Mouse (Mus musculus): ENCODE data around the gene Narf. TPM values are rescaled to one million over a fixed set of nuclear protein-coding genes. Genes with fewer than 3 reads are reported as not detected.

Gene Narf
- total and polyA plus RNA-seq, 2 experiments, result 39.5 to 44.3 TPM

DNA sequence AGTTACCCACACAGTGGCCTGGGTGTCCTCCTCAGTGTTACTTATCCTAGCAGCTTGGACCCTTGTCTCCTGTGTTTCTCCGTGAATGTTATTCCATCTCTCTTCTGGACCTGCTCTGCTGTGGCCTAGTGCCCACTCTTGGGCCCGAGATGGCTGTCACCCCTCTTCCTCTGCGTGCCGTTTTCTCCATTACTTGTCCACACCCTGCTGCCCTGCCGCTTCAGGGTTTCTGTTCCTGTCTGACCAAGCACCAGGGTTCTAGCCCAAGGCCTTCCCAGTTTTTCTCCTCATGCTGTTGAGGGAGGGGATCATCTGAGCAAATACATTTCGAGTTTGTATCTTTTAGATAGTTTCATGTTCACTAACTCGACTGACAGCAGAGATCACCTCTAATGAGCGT is 40.5 kb downstream of the Narf start:
- WGBS, result 86% methylated on average over 8 of the region's 8 CpGs
- TF ChIP-seq POLR2A (IDR thresholded peaks at IDR 0.05; ENCODE audit: extremely low read depth, insufficient read depth, low read length) (no peak), CTCF (IDR thresholded peaks at IDR 0.05; ENCODE audit: low read depth, low read length) (no peak)
- no peak overlapping the region for H3K4me3 ChIP-seq (ENCODE audit: insufficient read depth, low read depth, low read length)
- H3K79me2 ChIP-seq (ENCODE audit: control insufficient read depth, insufficient read depth, low read length), result peaks cover 37% of the 10 kb centered on the region
- H3K27me3 ChIP-seq (ENCODE audit: control insufficient read depth, insufficient read depth, low read length), result no peaks in the 10 kb centered on the region
- H3K4me1 ChIP-seq (ENCODE audit: control insufficient read depth, insufficient read depth, low read length), result peaks cover 7% of the 10 kb centered on the region; the same call in 1 of the 2 replicates
- H3K36me3 ChIP-seq (ENCODE audit: control insufficient read depth, insufficient read depth, low read length), result peaks cover 2% of the 10 kb centered on the region
- H3K9ac ChIP-seq (ENCODE audit: low read depth, low read length), result no peak overlapping the region
- no peak for DNase-seq (ENCODE audit: extremely low read depth, low read depth, low spot score)
- H3K27ac ChIP-seq (replicated peaks; ENCODE audit: insufficient read depth, low read depth, low read length), result no peak overlapping the region

DNA sequence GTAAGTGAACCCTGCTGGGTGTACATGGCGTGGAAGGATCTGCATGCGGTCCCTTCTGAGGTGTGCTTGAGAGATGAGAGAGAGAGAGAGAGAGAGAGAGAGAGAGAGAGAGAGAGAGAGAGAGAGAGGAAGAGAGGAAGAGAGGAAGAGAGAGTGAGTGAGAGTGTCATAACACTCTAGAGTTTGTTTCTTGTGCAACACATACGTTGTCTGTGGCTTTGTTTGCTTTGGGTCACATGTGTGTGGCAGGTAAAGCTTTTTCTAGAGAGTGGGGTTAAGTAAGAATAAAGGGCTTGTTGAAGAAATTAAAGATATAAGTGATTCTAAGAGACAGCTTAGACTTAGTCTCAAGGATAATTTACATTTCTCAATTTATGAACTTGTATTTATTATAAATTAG is 41.0 kb downstream of the Narf start:
- no peak overlapping the region for H3K4me3 ChIP-seq (ENCODE audit: insufficient read depth, low read depth, low read length)
- H3K9ac ChIP-seq (ENCODE audit: low read depth, low read length), result no peak overlapping the region
- H3K36me3 ChIP-seq (ENCODE audit: control insufficient read depth, insufficient read depth, low read length), result peaks cover 2% of the 10 kb centered on the region
- DNase-seq (ENCODE audit: extremely low read depth, low read depth, low spot score), result no peak
- H3K79me2 ChIP-seq (ENCODE audit: control insufficient read depth, insufficient read depth, low read length), result peaks cover 36% of the 10 kb centered on the region
- H3K4me1 ChIP-seq (ENCODE audit: control insufficient read depth, insufficient read depth, low read length), result peaks cover 11% of the 10 kb centered on the region; the same call in 1 of the 2 replicates
- no peaks in the 10 kb centered on the region for H3K27me3 ChIP-seq (ENCODE audit: control insufficient read depth, insufficient read depth, low read length)
- TF ChIP-seq CTCF (IDR thresholded peaks at IDR 0.05; ENCODE audit: low read depth, low read length), result no peak
- no peak for TF ChIP-seq POLR2A (IDR thresholded peaks at IDR 0.05; ENCODE audit: extremely low read depth, insufficient read depth, low read length)
- 67% methylated on average over 3 of the region's 3 CpGs for WGBS
- no peak overlapping the region for H3K27ac ChIP-seq (replicated peaks; ENCODE audit: insufficient read depth, low read depth, low read length)

DNA sequence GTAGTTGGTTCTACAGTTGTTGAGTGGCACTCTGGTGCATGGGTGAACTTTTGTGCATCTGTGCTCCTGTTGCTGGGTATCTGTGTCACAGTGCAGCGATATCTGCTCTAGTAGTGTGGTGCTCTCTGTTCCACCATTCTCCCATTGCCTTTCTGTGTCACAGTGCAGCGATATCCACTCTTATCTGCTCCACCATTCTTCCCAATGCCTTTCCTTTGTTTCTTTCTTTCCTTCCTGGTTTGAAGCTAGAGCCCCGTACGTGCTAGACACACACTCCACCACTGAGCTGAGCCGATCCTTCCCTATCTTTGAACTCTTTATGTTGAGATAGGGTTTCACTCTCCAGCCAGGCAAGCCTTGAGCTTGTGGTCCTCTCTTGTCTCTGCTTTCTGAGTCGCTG is 45.9 kb downstream of the Narf start:
- H3K4me1 ChIP-seq (ENCODE audit: control insufficient read depth, insufficient read depth, low read length), result peaks cover 9% of the 10 kb centered on the region; the same call in 1 of the 2 replicates
- H3K4me3 ChIP-seq (ENCODE audit: insufficient read depth, low read depth, low read length), result no peak overlapping the region
- H3K79me2 ChIP-seq (ENCODE audit: control insufficient read depth, insufficient read depth, low read length), result peaks cover 14% of the 10 kb centered on the region
- TF ChIP-seq POLR2A (IDR thresholded peaks at IDR 0.05; ENCODE audit: extremely low read depth, insufficient read depth, low read length) (no peak), CTCF (IDR thresholded peaks at IDR 0.05; ENCODE audit: low read depth, low read length) (no peak)
- H3K9ac ChIP-seq (ENCODE audit: low read depth, low read length), result no peak overlapping the region
- no peak for DNase-seq (ENCODE audit: extremely low read depth, low read depth, low spot score)
- H3K27ac ChIP-seq (replicated peaks; ENCODE audit: insufficient read depth, low read depth, low read length), result no peak overlapping the region
- no peaks in the 10 kb centered on the region for H3K27me3 ChIP-seq (ENCODE audit: control insufficient read depth, insufficient read depth, low read length)
- peaks cover 12% of the 10 kb centered on the region for H3K36me3 ChIP-seq (ENCODE audit: control insufficient read depth, insufficient read depth, low read length)
- WGBS, result 84% methylated on average over 6 of the region's 6 CpGs

DNA sequence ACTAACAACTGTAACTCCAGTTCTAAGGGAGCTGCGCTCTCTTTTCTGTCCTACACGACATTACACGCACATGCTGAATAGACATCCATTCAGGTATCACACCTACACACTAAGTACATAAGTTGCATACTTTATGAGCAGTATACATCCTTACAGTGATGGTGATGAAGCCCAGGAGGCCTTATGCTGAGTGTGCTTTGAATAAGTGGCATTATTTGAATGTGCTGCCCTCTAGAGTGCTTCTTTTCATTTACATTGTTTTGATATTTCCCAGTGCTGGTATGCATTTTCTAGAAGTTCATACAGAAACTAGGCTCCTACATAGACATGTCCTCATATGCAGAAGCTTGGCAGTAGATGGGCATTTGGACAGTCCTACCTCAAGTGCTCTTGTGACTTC is 52.8 kb downstream of the Narf start:
- WGBS, result 99% methylated on average over 3 of the region's 3 CpGs
- no peaks in the 10 kb centered on the region for H3K4me1 ChIP-seq (ENCODE audit: control insufficient read depth, insufficient read depth, low read length)
- H3K9ac ChIP-seq (ENCODE audit: low read depth, low read length), result no peak overlapping the region
- no peaks in the 10 kb centered on the region for H3K27me3 ChIP-seq (ENCODE audit: control insufficient read depth, insufficient read depth, low read length)
- no peak for DNase-seq (ENCODE audit: extremely low read depth, low read depth, low spot score)
- no peak for TF ChIP-seq POLR2A (IDR thresholded peaks at IDR 0.05; ENCODE audit: extremely low read depth, insufficient read depth, low read length)
- TF ChIP-seq CTCF (IDR thresholded peaks at IDR 0.05; ENCODE audit: low read depth, low read length), result no peak
- no peaks in the 10 kb centered on the region; the same call in 1 of the 2 replicates for H3K79me2 ChIP-seq (ENCODE audit: control insufficient read depth, insufficient read depth, low read length)
- H3K36me3 ChIP-seq (ENCODE audit: control insufficient read depth, insufficient read depth, low read length), result peaks cover 47% of the 10 kb centered on the region
- no peak overlapping the region for H3K4me3 ChIP-seq (ENCODE audit: insufficient read depth, low read depth, low read length)
- no peak overlapping the region for H3K27ac ChIP-seq (replicated peaks; ENCODE audit: insufficient read depth, low read depth, low read length)

DNA sequence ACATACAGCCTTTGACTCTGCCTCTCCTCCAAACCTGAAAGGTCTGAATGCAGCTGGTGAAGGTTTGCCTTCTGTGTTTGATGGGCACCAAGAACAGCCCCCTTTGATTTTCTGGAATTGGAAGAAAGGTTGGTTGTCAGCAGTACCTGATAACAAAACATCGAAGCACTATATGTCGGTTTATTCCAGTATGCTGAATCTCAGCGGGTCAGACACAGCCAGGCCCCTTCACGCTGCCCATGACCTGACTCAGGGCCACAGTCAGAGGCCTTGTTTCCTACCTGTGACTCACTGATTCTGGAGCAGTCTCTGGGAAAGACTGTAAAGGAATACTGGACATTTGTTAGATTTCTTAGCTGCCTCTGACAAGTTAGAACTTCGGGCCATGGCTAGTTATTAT is 57.7 kb downstream of the Narf start:
- Histone ChIP-seq H3K4me1 (ENCODE audit: control insufficient read depth, insufficient read depth, low read length) (no peaks in the 10 kb centered on the region), H3K4me3 (ENCODE audit: insufficient read depth, low read depth, low read length) (no peak overlapping the region), H3K79me2 (ENCODE audit: control insufficient read depth, insufficient read depth, low read length) (no peaks in the 10 kb centered on the region; the same call in 1 of the 2 replicates), H3K27ac (replicated peaks; ENCODE audit: insufficient read depth, low read depth, low read length) (no peak overlapping the region), H3K27me3 (ENCODE audit: control insufficient read depth, insufficient read depth, low read length) (no peaks in the 10 kb centered on the region), H3K36me3 (ENCODE audit: control insufficient read depth, insufficient read depth, low read length) (peaks cover 51% of the 10 kb centered on the region), H3K9ac (ENCODE audit: low read depth, low read length) (no peak overlapping the region)
- TF ChIP-seq POLR2A (IDR thresholded peaks at IDR 0.05; ENCODE audit: extremely low read depth, insufficient read depth, low read length) (no peak), CTCF (IDR thresholded peaks at IDR 0.05; ENCODE audit: low read depth, low read length) (no peak)
- 95% methylated on average over 5 of the region's 5 CpGs for WGBS
- no peak for DNase-seq (ENCODE audit: extremely low read depth, low read depth, low spot score)

DNA sequence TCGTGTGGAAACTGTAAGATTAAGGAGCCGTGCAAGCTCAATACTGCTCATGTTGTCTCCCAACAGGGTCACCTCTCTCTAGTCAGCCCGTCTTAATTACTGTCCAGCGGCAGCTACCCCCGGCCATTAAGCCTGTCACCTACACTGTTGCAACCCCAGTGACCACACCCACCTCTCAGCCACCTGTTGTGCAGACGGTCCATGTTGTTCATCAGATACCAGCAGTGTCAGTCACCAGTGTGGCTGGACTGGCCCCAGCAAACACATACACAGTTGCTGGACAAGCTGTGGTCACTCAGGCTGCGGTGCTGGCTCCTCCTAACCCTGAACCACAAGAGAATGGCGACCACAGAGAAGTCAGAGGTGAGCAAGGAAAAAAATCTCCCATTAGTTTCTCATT is 61.4 kb downstream of the Narf start:
- WGBS, result 96% methylated on average over 8 of the region's 8 CpGs
- Histone ChIP-seq H3K4me3 (ENCODE audit: insufficient read depth, low read depth, low read length) (no peak overlapping the region), H3K9ac (ENCODE audit: low read depth, low read length) (no peak overlapping the region), H3K36me3 (ENCODE audit: control insufficient read depth, insufficient read depth, low read length) (peaks cover 48% of the 10 kb centered on the region), H3K27ac (replicated peaks; ENCODE audit: insufficient read depth, low read depth, low read length) (no peak overlapping the region), H3K27me3 (ENCODE audit: control insufficient read depth, insufficient read depth, low read length) (no peaks in the 10 kb centered on the region), H3K79me2 (ENCODE audit: control insufficient read depth, insufficient read depth, low read length) (no peaks in the 10 kb centered on the region; the same call in 1 of the 2 replicates), H3K4me1 (ENCODE audit: control insufficient read depth, insufficient read depth, low read length) (no peaks in the 10 kb centered on the region)
- no peak for DNase-seq (ENCODE audit: extremely low read depth, low read depth, low spot score)
- TF ChIP-seq CTCF (IDR thresholded peaks at IDR 0.05; ENCODE audit: low read depth, low read length) (no peak), POLR2A (IDR thresholded peaks at IDR 0.05; ENCODE audit: extremely low read depth, insufficient read depth, low read length) (no peak)
